Mouse (Mus musculus) CH12.LX (cell line): ENCODE measurements around the gene Gdf15.

Experiments
- CHD2 ChIP-seq: IDR thresholded peaks from 2 replicates; pipeline ENCODE4 v1.6.1; 2011; ENCODE audit warnings: low read length, improper control_type of control experiment
- CTCF ChIP-seq, 2 experiments: IDR thresholded peaks in 1 of 2; conservative IDR thresholded peaks in 1 of 2; 2 replicates each; pipeline ENCODE4 v1.5.1; 2011 to 2012; ENCODE audit warnings: low read depth in 2 of 2, low read length in 2 of 2, improper control_type of control experiment in 1 of 2, inconsistent platforms in 1 of 2, mild to moderate bottlenecking in 1 of 2, moderate library complexity in 1 of 2
- HCFC1 ChIP-seq: IDR thresholded peaks from 2 replicates; pipeline ENCODE4 v1.6.1; 2012; ENCODE audit warnings: low read depth, mild to moderate bottlenecking, inconsistent platforms, low read length, improper control_type of control experiment
- IRF4 ChIP-seq: IDR thresholded peaks from 2 replicates; pipeline ENCODE4 v1.6.1; 2014; ENCODE audit warnings: low read depth, mild to moderate bottlenecking, inconsistent platforms, low read length, improper control_type of control experiment
- KAT2A ChIP-seq: IDR thresholded peaks from 2 replicates; pipeline ENCODE4 v1.6.1; 2012; ENCODE audit warnings: low read length, improper control_type of control experiment, inconsistent platforms; ENCODE audit not compliant: insufficient replicate concordance
- MYC ChIP-seq: IDR thresholded peaks from 2 replicates; pipeline ENCODE4 v1.6.1; 2011; ENCODE audit warnings: low read depth, mild to moderate bottlenecking, improper control_type of control experiment, low read length
- POLR2A ChIP-seq: IDR thresholded peaks from 2 replicates; pipeline ENCODE4 v1.6.1; 2011; ENCODE audit warnings: low read depth, mild to moderate bottlenecking, improper control_type of control experiment, low read length
- SMC3 ChIP-seq: IDR thresholded peaks from 2 replicates; pipeline ENCODE4 v1.6.1; 2011; ENCODE audit warnings: low read depth, low read length, improper control_type of control experiment

GRCm38 (mm10) chr8:70622220-70622619 is 10.0 kb downstream of the Gdf15 start:
- no peak for TF ChIP-seq KAT2A
- no peak for TF ChIP-seq CTCF (conservative IDR thresholded peaks at IDR 0.05 in 1 of 2, IDR thresholded peaks at IDR 0.05 in 1 of 2; ENCODE audit: low read depth in 2 of 2, low read length in 2 of 2)
- no peak for TF ChIP-seq CHD2
- no peak for TF ChIP-seq MYC
- no peak for TF ChIP-seq IRF4
- no peak for TF ChIP-seq SMC3
- TF ChIP-seq POLR2A: no peak
- TF ChIP-seq HCFC1: no peak
